Mouse (Mus musculus) spleen, adult 2 months (tissue): ENCODE measurements around the gene Cpa2.

Experiments
- CTCF ChIP-seq: fragments of 200-500 bp; IDR thresholded peaks from 2 replicates; pipeline ENCODE4 v1.5.1; 2011; ENCODE audit warnings: mild to moderate bottlenecking, inconsistent platforms; ENCODE audit not compliant: insufficient read depth, insufficient read length, insufficient replicate concordance; ENCODE audit errors: extremely low read depth
- POLR2A ChIP-seq: fragments of 200-500 bp; IDR thresholded peaks from 2 replicates; pipeline ENCODE4 v1.6.1; 2011; ENCODE audit warnings: low read depth, low read length, inconsistent platforms

DNA sequence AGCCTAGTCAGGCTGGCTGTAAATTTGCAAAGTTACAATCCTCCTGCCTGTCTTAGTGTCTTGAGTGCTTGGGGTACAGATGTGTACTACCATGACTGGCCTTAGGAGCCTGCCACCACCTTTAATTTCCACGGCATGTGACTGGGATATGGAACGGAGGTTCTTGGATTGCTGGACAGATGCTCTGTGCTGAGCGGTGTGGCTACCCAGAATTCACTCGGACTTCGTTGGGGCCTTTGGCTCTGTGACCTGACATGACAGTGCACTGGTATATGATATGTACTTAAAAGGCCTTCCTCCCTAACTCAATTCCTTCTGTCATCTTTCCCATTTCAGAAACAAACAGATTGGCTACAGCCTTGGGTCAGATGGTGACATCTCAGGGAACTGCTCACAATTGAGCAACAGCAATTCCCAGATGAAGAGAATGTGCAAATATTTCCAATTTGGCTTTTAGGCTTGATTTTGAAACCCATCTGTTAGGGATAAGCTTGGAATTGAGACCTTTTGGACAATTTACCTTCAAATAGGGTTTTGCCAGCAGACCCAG lies 13.3 kb downstream of the Cpa2 start:
- TF ChIP-seq CTCF (no peak), POLR2A (no peak)
